Mouse (Mus musculus): ENCODE measurements at regions not wholly inside any gene's neighbourhood (a gene's known extent, or its start where the extent isn't known, plus 50 kb on each side); places are given as distances from the start of the nearest gene placed in this dataset.
"Not testable (repeated sequence)": the region's sequence is repeated elsewhere in the genome, so short reads cannot be mapped to it uniquely, and the experiment has no call there.

GRCm38 (mm10) chr8:93443631-93444030, 64.1 kb upstream of the Ces1h start:
- not testable (repeated sequence) for H3K4me1 ChIP-seq (ENCODE audit: control insufficient read depth, insufficient read depth, low read length); H3K27ac ChIP-seq (ENCODE audit: insufficient read depth, low read length); H3K4me3 ChIP-seq (ENCODE audit: insufficient read depth, low read length)

GRCm38 (mm10) chr8:93441936-93442335, 62.4 kb upstream of the Ces1h start:
- Histone ChIP-seq H3K27ac (ENCODE audit: insufficient read depth, low read length) (no peak overlapping the region), H3K4me3 (ENCODE audit: insufficient read depth, low read length) (no peak overlapping the region), H3K4me1 (ENCODE audit: control insufficient read depth, insufficient read depth, low read length) (no peaks in the 10 kb centered on the region)
- TF ChIP-seq CTCF (IDR thresholded peaks at IDR 0.05; ENCODE audit: borderline replicate concordance, insufficient read depth, low read length) (no peak), POLR2A (IDR thresholded peaks at IDR 0.05; ENCODE audit: low read depth, low read length) (no peak)

- H3K4me1 ChIP-seq (ENCODE audit: control insufficient read depth, insufficient read depth, low read length); H3K27ac ChIP-seq (ENCODE audit: insufficient read depth, low read length); H3K4me3 ChIP-seq (ENCODE audit: insufficient read depth, low read length): not testable (repeated sequence)
These were observed 57.1 kb upstream of the Ces1h start for GRCm38 (mm10) chr8:93436586-93436985.

GRCm38 (mm10) chr8:93430637-93431036, 51.1 kb upstream of the Ces1h start:
- no peaks in the 10 kb centered on the region for H3K4me1 ChIP-seq (ENCODE audit: control insufficient read depth, insufficient read depth, low read length)
- TF ChIP-seq CTCF (IDR thresholded peaks at IDR 0.05; ENCODE audit: borderline replicate concordance, insufficient read depth, low read length) (peak; percentile 50; the same call in 1 of the 2 replicates), POLR2A (IDR thresholded peaks at IDR 0.05; ENCODE audit: low read depth, low read length) (no peak)

More at GRCm38 (mm10) chr8:93430637-93431036, 51.1 kb upstream of the Ces1h start:
- no peak overlapping the region for H3K27ac ChIP-seq (ENCODE audit: insufficient read depth, low read length)
- H3K4me3 ChIP-seq (ENCODE audit: insufficient read depth, low read length): no peak overlapping the region

Measured in embryonic fibroblast, embryonic 13.5 days (primary cell).